Mouse (Mus musculus) brain, embryonic 14.5 days (tissue): Measurements from ENCODE around the gene Krtap9-3.

Source experiments
- CTCF ChIP-seq: fragments of 200-500 bp; IDR thresholded peaks from 2 replicates; pipeline ENCODE4 v1.5.1; 2012; ENCODE audit warnings: inconsistent platforms, mild to moderate bottlenecking, moderate library complexity, borderline replicate concordance; ENCODE audit not compliant: insufficient read depth, insufficient read length; ENCODE audit errors: extremely low read depth
- POLR2A ChIP-seq: fragments of 200-500 bp; IDR thresholded peaks from 2 replicates; pipeline ENCODE4 v1.6.1; 2012; ENCODE audit warnings: mild to moderate bottlenecking, inconsistent platforms, borderline replicate concordance; ENCODE audit not compliant: poor library complexity, insufficient read depth, insufficient read length, severe bottlenecking; ENCODE audit errors: extremely low read depth

- TF ChIP-seq POLR2A: no peak
- TF ChIP-seq CTCF: no peak
Measured at GRCm38 (mm10) chr11:99581564-99581963, 16.3 kb downstream of the Krtap9-3 start.
